Mouse (Mus musculus) midbrain, postnatal 0 days (tissue): ENCODE measurements around the gene Col4a2. TPM values are rescaled to one million over a fixed set of nuclear protein-coding genes. Genes with fewer than 3 reads are reported as not detected.

Experiments
- ATAC-seq: fragments of 200-750 bp; cut with Nextera tagmentation; 2 replicates; pipeline ENCODE4 v1.8.0; 2017; ENCODE audit warnings: moderate number of reproducible peaks, mild to moderate bottlenecking, moderate TSS enrichment, moderate library complexity; ENCODE audit not compliant: low FRiP score
- DNase-seq: peaks from one replicate; pipeline ENCODE4 v3.0.0-alpha.2; 2015; ENCODE audit warnings: low spot score
- H3K27ac ChIP-seq: fragments of 300-500 bp; sonication (generic); 2 replicates; pipeline ENCODE4 v1.5.1; 2014; ENCODE audit warnings: low read depth, mild to moderate bottlenecking, low read length, mixed read lengths
- H3K27me3 ChIP-seq: fragments of 300-500 bp; sonication (generic); 2 replicates; pipeline ENCODE4 v1.6.1; 2014; ENCODE audit warnings: low read length, control low read depth, mixed read lengths; ENCODE audit not compliant: insufficient read depth
- H3K36me3 ChIP-seq: fragments of 300-500 bp; sonication (generic); 2 replicates; pipeline ENCODE4 v1.6.1; 2014; ENCODE audit warnings: low read length, control low read depth, mixed read lengths; ENCODE audit not compliant: insufficient read depth
- H3K4me1 ChIP-seq: fragments of 300-500 bp; sonication (generic); 2 replicates; pipeline ENCODE4 v1.6.1; 2014; ENCODE audit warnings: mild to moderate bottlenecking, control low read depth, antibody characterized with exemption, low read length, mixed read lengths; ENCODE audit not compliant: insufficient read depth
- H3K4me2 ChIP-seq: fragments of 300-500 bp; sonication (generic); 2 replicates; pipeline ENCODE4 v1.6.1; 2014; ENCODE audit warnings: low read depth, mild to moderate bottlenecking, low read length, mixed read lengths; ENCODE audit not compliant: poor library complexity, severe bottlenecking
- H3K4me3 ChIP-seq: fragments of 300-500 bp; sonication (generic); 2 replicates; pipeline ENCODE4 v1.5.1; 2014; ENCODE audit warnings: low read depth, mild to moderate bottlenecking, low read length, moderate library complexity
- H3K9ac ChIP-seq: fragments of 300-500 bp; sonication (generic); replicated peaks from 2 replicates; pipeline ENCODE4 v1.6.1; 2014; ENCODE audit warnings: mild to moderate bottlenecking, low read length, moderate library complexity, mixed read lengths; ENCODE audit not compliant: poor library complexity, severe bottlenecking
- H3K9me3 ChIP-seq: fragments of 300-500 bp; sonication (generic); 2 replicates; pipeline ENCODE4 v1.6.1; 2016; ENCODE audit warnings: low read length, control low read depth
- CTCF ChIP-seq: IDR thresholded peaks from 2 replicates; pipeline ENCODE4 v1.5.1; 2016; ENCODE audit warnings: antibody characterized with exemption, mild to moderate bottlenecking
- WGBS: fragments of 180-500 bp; shearing (Covaris S2); extraction: QIAGEN DNeasy Blood & Tissue Kit; methylation state at CpG from one replicate; pipeline ENCODE4 v1.1.7; 2014; 5-methylcytosine and 5-hydroxymethylcytosine counted together
- polyA plus RNA-seq: library from polyadenylated mRNA; unstranded; fragments of >200 nt; fragmentation: Nextera tagmentation; extraction: Ambion mirVana; gene quantifications from 2 replicates; pipeline ENCODE4 v1.2.1, GENCODE M21; 2015
- total RNA-seq: library from RNA; depleted of rRNA; stranded (reverse); fragments of >200 nt; gene quantifications from 2 replicates; pipeline ENCODE4 v1.2.3, GENCODE M21; 2014

The Col4a2 gene
- total and polyA plus RNA-seq, 2 experiments from 2014 or later = 31.3 to 92.5 TPM

DNA sequence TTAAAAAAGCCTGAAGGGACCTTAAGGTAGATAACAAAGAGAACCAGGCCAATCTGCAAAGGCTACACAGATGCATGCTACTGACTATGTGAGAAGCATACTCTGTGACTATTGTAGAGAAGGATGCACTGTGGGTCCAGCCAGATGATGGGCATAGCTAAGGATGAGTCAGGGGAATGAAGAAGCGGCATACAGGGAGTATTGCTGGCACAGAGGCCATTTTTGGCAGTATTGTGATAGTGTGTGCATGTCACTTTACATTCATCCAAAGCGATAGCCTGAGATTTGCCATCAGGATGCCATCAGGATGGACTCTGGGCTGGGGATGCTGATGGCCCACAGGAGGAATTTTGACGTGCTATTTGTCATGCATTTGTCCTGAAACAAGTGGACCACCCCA is 25.5 kb upstream of the Col4a2 start:
- no peak for TF ChIP-seq CTCF
- 50% methylated on average over 3 of the region's 3 CpGs for WGBS
- DNase-seq = no peak
- Histone ChIP-seq H3K9ac (no peak overlapping the region), H3K9me3 (no peaks in the 10 kb centered on the region), H3K27ac (no peak overlapping the region), H3K36me3 (no peaks in the 10 kb centered on the region), H3K27me3 (no peaks in the 10 kb centered on the region), H3K4me2 (no peak overlapping the region), H3K4me1 (no peaks in the 10 kb centered on the region), H3K4me3 (no peak overlapping the region)
- ATAC-seq = no peak

DNA sequence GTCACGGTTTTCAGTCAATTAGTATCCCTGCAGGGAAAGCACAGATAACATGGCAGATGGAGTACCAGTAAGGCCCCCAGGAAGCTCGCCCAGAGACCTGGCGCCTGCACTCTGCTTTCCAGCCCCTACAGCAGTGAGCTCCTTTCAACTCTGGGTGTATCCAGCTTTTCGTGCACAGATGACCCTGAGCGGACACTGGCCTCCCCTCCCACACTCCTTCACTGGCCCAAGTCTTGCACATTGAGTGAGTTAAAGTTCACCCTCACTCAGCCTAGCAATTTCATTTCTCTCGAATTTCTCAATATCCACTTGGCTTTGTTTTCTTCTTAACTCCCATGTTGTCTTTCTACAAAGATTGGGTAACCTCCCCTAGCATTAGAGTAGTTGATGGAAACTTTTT is 24.3 kb upstream of the Col4a2 start:
- Histone ChIP-seq H3K4me1 (no peaks in the 10 kb centered on the region), H3K4me3 (no peak overlapping the region), H3K9ac (no peak overlapping the region), H3K36me3 (no peaks in the 10 kb centered on the region), H3K4me2 (no peak overlapping the region), H3K27me3 (no peaks in the 10 kb centered on the region), H3K27ac (no peak overlapping the region), H3K9me3 (no peaks in the 10 kb centered on the region)
- ATAC-seq = no peak
- no peak for DNase-seq
- 41% methylated on average over 6 of the region's 6 CpGs for whole genome bisulfite sequencing
- TF ChIP-seq CTCF = no peak

DNA sequence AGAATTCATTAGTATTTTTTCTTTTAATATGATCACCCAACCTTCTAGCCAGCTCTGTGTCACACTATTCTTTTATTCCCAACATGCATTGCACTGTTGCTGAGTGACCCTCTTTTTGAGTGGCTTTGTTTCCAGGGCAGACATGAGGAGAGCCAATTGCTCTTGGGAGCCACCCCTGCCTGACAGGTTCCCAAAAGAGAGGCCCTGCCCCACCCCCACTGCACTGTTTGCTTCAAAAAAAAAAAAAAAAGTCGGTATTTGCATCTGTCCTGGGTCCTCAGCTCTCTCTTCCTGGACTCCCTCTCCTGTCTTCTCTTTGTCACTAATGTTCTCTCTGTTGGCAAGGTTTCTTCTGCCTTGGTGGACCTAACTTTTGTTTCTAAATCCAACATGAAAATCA is 22.1 kb upstream of the Col4a2 start:
- Histone ChIP-seq H3K9me3 (no peaks in the 10 kb centered on the region), H3K27me3 (no peaks in the 10 kb centered on the region), H3K4me3 (no peak overlapping the region), H3K36me3 (no peaks in the 10 kb centered on the region), H3K4me2 (no peak overlapping the region), H3K27ac (no peak overlapping the region), H3K4me1 (no peaks in the 10 kb centered on the region), H3K9ac (no peak overlapping the region)
- ATAC-seq (no peak), DNase-seq (no peak)
- no peak for TF ChIP-seq CTCF
- 8% methylated on average over 1 of the region's 1 CpGs for WGBS

DNA sequence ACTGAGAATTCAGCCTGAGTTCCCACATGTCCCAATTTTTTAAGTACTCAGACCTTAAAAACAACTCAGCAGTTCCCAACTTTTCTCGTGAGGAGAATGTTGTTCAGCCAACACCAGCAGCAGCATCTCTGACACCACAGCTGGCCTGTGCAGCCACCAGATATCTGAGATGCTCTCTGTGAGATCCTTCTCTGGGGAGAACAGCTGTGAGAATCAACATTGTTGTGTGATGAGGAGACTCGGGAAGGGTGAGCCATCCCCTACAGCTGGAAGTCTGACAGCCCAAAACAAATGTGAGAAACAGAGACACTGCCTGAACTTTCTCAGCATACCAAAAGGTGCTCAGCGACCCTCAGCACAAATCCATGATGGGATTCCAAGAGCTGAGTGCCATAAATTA is 20.0 kb upstream of the Col4a2 start:
- no peak for TF ChIP-seq CTCF
- Histone ChIP-seq H3K9ac (no peak overlapping the region), H3K36me3 (no peaks in the 10 kb centered on the region), H3K4me1 (no peaks in the 10 kb centered on the region), H3K4me2 (no peak overlapping the region), H3K4me3 (no peak overlapping the region), H3K27me3 (no peaks in the 10 kb centered on the region), H3K9me3 (no peaks in the 10 kb centered on the region), H3K27ac (no peak overlapping the region)
- WGBS = 69% methylated on average over 3 of the region's 3 CpGs
- ATAC-seq (no peak), DNase-seq (no peak)

DNA sequence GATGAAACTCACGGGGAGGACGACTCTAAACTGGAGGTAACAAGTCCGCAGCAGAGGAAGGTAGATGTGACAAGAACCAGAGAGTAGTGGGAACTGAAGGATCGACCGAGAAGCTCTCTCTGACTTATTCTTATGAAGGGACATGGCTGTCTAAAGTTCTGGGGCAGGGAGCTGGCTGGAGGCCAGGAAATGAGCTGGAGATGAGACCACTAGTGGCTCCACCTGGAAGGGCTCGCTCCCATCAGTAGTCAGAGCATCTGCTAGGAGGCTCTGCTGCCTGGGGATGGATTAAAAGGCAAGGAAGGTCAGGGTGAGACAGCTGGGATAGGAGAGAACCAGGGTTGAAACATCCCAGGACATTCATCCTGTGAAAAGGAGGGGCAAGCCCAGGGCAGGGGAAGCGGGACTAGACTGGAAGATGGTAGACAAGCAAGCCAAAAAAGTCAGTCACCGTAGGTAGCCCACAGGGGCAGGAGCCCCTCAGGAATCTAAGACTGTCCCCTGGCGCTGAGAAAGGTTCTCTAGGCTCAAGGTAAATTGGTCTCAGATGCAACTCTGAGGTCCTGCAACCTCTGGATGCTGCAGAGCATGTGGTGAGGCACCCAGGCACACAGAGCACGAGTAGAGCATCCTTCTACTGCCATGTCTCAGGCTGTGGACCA is 16.2 kb upstream of the Col4a2 start:
- Histone ChIP-seq H3K27me3 (no peaks in the 10 kb centered on the region), H3K9ac (no peak overlapping the region), H3K4me3 (no peak overlapping the region), H3K36me3 (no peaks in the 10 kb centered on the region), H3K4me1 (no peaks in the 10 kb centered on the region), H3K4me2 (no peak overlapping the region), H3K9me3 (no peaks in the 10 kb centered on the region), H3K27ac (no peak overlapping the region)
- DNase-seq = no peak
- no peak for TF ChIP-seq CTCF
- no peak for ATAC-seq
- 85% methylated on average over 10 of the region's 10 CpGs for WGBS

DNA sequence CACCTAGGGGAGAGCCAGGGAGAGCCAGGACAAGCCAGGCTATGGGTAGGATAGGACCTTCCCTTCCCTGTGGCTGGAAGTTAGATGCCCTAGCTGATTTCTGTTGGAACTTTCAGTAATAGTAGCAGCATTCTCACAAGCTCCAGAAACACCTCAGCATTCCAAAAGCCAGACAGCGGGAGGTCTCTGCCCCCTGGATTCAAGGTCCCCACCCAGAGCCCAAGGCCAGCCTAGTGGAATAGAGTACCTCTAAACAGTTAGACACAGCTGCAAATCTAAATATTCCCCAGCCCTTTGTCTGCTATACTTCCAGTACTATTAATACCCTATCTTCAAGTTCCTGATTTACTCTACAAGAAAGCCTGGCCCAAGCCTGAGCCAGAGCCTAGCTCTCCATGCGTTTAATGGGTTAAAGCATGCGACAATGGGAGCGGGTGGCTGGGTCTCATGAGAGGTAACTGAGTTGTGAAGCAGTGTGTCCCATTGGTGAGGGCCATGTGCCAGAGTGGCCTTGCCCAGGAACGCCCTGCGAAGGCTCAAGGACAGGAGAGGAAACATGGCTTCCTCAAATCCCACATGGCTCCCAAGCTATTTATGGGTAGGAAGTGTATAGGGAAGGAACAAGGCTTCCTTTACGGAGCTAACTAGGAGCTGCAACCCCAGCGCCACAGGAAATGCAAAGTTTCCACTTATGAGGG is 15.3 kb upstream of the Col4a2 start:
- Histone ChIP-seq H3K9me3 (no peaks in the 10 kb centered on the region), H3K4me3 (no peak overlapping the region), H3K27ac (no peak overlapping the region), H3K9ac (no peak overlapping the region), H3K27me3 (no peaks in the 10 kb centered on the region), H3K4me2 (no peak overlapping the region), H3K36me3 (no peaks in the 10 kb centered on the region), H3K4me1 (no peaks in the 10 kb centered on the region)
- ATAC-seq = no peak
- TF ChIP-seq CTCF = no peak
- WGBS = 87% methylated on average over 8 of the region's 8 CpGs
- no peak for DNase-seq
